Mouse (Mus musculus) spleen, adult 2 months (tissue): ENCODE data around the gene Gm20388.

Experiments used
- CTCF ChIP-seq: fragments of 200-500 bp; IDR thresholded peaks from 2 replicates; pipeline ENCODE4 v1.5.1; 2011; ENCODE audit warnings: mild to moderate bottlenecking, inconsistent platforms; ENCODE audit not compliant: insufficient read depth, insufficient read length, insufficient replicate concordance; ENCODE audit errors: extremely low read depth
- POLR2A ChIP-seq: fragments of 200-500 bp; IDR thresholded peaks from 2 replicates; pipeline ENCODE4 v1.6.1; 2011; ENCODE audit warnings: low read depth, low read length, inconsistent platforms

DNA sequence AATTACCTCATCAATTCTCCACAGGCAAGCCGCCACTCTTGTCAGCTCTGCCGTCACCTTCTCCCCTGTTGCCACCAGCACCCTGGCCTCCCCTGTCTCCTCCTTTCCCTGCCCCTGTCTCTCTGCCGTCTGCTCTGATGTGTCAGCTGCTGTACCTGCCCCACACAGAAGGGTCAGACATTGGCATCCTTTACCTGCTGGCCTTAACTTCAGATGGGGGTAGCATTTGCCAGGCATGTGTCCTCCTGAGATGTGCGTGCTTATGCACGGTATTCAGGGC is 2883.5 kb downstream of the Gm20388 start:
- TF ChIP-seq CTCF: no peak
- TF ChIP-seq POLR2A: no peak
